Mouse (Mus musculus): ENCODE data around the gene Polr2b.

- TF ChIP-seq CTCF (IDR thresholded peaks at IDR 0.05; ENCODE audit: low read depth, low read length) (no peak), POLR2A (IDR thresholded peaks at IDR 0.05; ENCODE audit: borderline replicate concordance, low read depth, low read length) (no peak)
Observed at GRCm38 (mm10) chr5:77289686-77290085, 20.3 kb upstream of the Polr2b start.

Measured in bone marrow macrophage, adult 2 months (primary cell).